Mouse (Mus musculus) heart, postnatal 0 days (tissue): Measurements from ENCODE around the gene Larp4b.

Experiments
- CTCF ChIP-seq: IDR thresholded peaks from 2 replicates; pipeline ENCODE4 v1.5.1; 2016; ENCODE audit warnings: antibody characterized with exemption, control low read depth, low read depth
- EP300 ChIP-seq: IDR thresholded peaks from 2 replicates; pipeline ENCODE4 v1.6.1; 2016; ENCODE audit warnings: antibody characterized with exemption, low read depth

GRCm38 (mm10) chr13:9125193-9125592, 31.5 kb downstream of the Larp4b start:
- TF ChIP-seq CTCF, result no peak
- no peak for TF ChIP-seq EP300
